Mouse (Mus musculus): ENCODE results near the gene Arhgap15. TPM values are rescaled to one million over a fixed set of nuclear protein-coding genes. Genes with fewer than 3 reads are reported as not detected.

The Arhgap15 gene
- polyA plus RNA-seq, 1 experiment from 2014 or later, result 0.77 TPM

DNA sequence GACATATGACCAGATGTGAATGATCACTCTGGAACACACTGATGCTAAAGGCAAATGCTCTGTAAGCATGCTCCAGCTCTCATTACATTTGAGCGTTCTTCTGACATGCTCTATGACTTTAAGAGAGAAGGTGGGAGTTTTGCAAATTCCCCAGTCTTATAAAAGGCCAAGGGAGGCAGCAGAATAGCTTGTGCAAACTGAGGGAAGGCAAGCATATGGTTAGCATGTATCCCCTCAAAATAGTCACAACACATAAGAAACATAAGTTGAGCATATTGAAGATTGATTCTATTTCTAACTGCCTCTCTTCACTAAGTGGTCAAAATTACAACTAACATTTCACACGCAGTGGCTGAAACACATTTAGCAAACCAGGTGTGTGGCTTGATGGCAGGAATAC lies 631.6 kb downstream of the Arhgap15 start:
- Histone ChIP-seq H3K9ac (ENCODE audit: low read length) (no peak overlapping the region), H3K4me1 (ENCODE audit: control insufficient read depth in 2 of 2, insufficient read depth in 2 of 2, low read length in 2 of 2) (no peaks in the 10 kb centered on the region), H3K36me3 (ENCODE audit: control insufficient read depth, insufficient read depth, low read length) (no peaks in the 10 kb centered on the region), H3K27ac (replicated peaks in 1 of 2; ENCODE audit: control insufficient read depth in 1 of 2, insufficient read depth in 1 of 2, low read depth in 2 of 2, low read length in 2 of 2) (no peak overlapping the region), H3K27me3 (ENCODE audit: control insufficient read depth, insufficient read depth, low read length) (no peaks in the 10 kb centered on the region), H3K9me3 (ENCODE audit: control insufficient read depth, low read length) (no peaks in the 10 kb centered on the region), H3K4me2 (ENCODE audit: low read length) (no peak overlapping the region), H3K4me3 (ENCODE audit: control insufficient read depth in 1 of 2, insufficient read depth in 1 of 2, low read depth in 1 of 2, low read length in 2 of 2) (no peak overlapping the region)
- WGBS, result 86% methylated on average over 2 of the region's 2 CpGs
- ATAC-seq (ENCODE audit: insufficient number of reproducible peaks, insufficient read depth, low FRiP score, low read depth), result no peak

- WGBS, result 82% methylated on average over 6 of the region's 6 CpGs
- no peaks in the 10 kb centered on the region for H3K9me3 ChIP-seq (ENCODE audit: control insufficient read depth, low read length)
Measured at GRCm38 (mm10) chr2:44384541-44384940, 635.9 kb downstream of the Arhgap15 start.

DNA sequence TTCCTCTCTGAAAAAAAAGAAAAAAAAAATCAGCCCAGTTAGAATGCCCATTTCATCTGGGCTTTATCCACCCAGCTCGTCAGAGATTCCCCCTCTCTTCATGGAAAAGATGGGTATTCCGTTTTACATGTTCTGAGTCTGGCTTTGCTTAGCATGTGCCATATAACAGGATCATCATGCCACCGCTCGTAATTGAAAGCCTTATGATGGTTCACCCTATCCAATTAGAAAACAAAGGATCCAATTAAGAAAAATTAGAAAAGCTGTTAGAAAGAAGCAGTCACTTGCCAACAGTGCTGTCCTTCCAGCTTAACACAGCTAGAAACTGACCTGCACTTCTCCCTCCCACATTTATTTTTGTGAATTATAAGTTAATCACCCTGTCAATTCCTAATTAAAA lies 640.9 kb downstream of the Arhgap15 start:
- 90% methylated on average over 4 of the region's 4 CpGs for WGBS
- Histone ChIP-seq H3K4me3 (ENCODE audit: control insufficient read depth in 1 of 2, insufficient read depth in 1 of 2, low read depth in 1 of 2, low read length in 2 of 2) (no peak overlapping the region), H3K4me1 (ENCODE audit: control insufficient read depth in 2 of 2, insufficient read depth in 2 of 2, low read length in 2 of 2) (no peaks in the 10 kb centered on the region), H3K36me3 (ENCODE audit: control insufficient read depth, insufficient read depth, low read length) (no peaks in the 10 kb centered on the region), H3K9ac (ENCODE audit: low read length) (no peak overlapping the region), H3K9me3 (ENCODE audit: control insufficient read depth, low read length) (no peaks in the 10 kb centered on the region), H3K27me3 (ENCODE audit: control insufficient read depth, insufficient read depth, low read length) (no peaks in the 10 kb centered on the region), H3K4me2 (ENCODE audit: low read length) (no peak overlapping the region), H3K27ac (replicated peaks in 1 of 2; ENCODE audit: control insufficient read depth in 1 of 2, insufficient read depth in 1 of 2, low read depth in 2 of 2, low read length in 2 of 2) (no peak overlapping the region)
- no peak for ATAC-seq (ENCODE audit: insufficient number of reproducible peaks, insufficient read depth, low FRiP score, low read depth)

More at GRCm38 (mm10) chr2:44384541-44384940, 635.9 kb downstream of the Arhgap15 start:
- Histone ChIP-seq H3K9ac (ENCODE audit: low read length) (no peak overlapping the region), H3K27ac (replicated peaks in 1 of 2; ENCODE audit: control insufficient read depth in 1 of 2, insufficient read depth in 1 of 2, low read depth in 2 of 2, low read length in 2 of 2) (no peak overlapping the region), H3K4me2 (ENCODE audit: low read length) (no peak overlapping the region), H3K36me3 (ENCODE audit: control insufficient read depth, insufficient read depth, low read length) (no peaks in the 10 kb centered on the region), H3K4me1 (ENCODE audit: control insufficient read depth in 2 of 2, insufficient read depth in 2 of 2, low read length in 2 of 2) (no peaks in the 10 kb centered on the region), H3K27me3 (ENCODE audit: control insufficient read depth, insufficient read depth, low read length) (no peaks in the 10 kb centered on the region), H3K4me3 (ENCODE audit: control insufficient read depth in 1 of 2, insufficient read depth in 1 of 2, low read depth in 1 of 2, low read length in 2 of 2) (no peak overlapping the region)
- no peak for ATAC-seq (ENCODE audit: insufficient number of reproducible peaks, insufficient read depth, low FRiP score, low read depth)

GRCm38 (mm10) chr2:44393789-44394188 lies 645.2 kb downstream of the Arhgap15 start:
- H3K9ac ChIP-seq (ENCODE audit: low read length), result no peak overlapping the region
- H3K9me3 ChIP-seq (ENCODE audit: control insufficient read depth, low read length), result no peaks in the 10 kb centered on the region
- H3K4me2 ChIP-seq (ENCODE audit: low read length), result no peak overlapping the region
- no peaks in the 10 kb centered on the region for H3K36me3 ChIP-seq (ENCODE audit: control insufficient read depth, insufficient read depth, low read length)
- H3K4me1 ChIP-seq (ENCODE audit: control insufficient read depth in 2 of 2, insufficient read depth in 2 of 2, low read length in 2 of 2), result no peaks in the 10 kb centered on the region
- ATAC-seq (ENCODE audit: insufficient number of reproducible peaks, insufficient read depth, low FRiP score, low read depth), result no peak
- H3K27ac ChIP-seq (replicated peaks in 1 of 2; ENCODE audit: control insufficient read depth in 1 of 2, insufficient read depth in 1 of 2, low read depth in 2 of 2, low read length in 2 of 2), result no peak overlapping the region
- 77% methylated on average over 8 of the region's 8 CpGs for WGBS
- H3K4me3 ChIP-seq (ENCODE audit: control insufficient read depth in 1 of 2, insufficient read depth in 1 of 2, low read depth in 1 of 2, low read length in 2 of 2), result no peak overlapping the region
- no peaks in the 10 kb centered on the region for H3K27me3 ChIP-seq (ENCODE audit: control insufficient read depth, insufficient read depth, low read length)

DNA sequence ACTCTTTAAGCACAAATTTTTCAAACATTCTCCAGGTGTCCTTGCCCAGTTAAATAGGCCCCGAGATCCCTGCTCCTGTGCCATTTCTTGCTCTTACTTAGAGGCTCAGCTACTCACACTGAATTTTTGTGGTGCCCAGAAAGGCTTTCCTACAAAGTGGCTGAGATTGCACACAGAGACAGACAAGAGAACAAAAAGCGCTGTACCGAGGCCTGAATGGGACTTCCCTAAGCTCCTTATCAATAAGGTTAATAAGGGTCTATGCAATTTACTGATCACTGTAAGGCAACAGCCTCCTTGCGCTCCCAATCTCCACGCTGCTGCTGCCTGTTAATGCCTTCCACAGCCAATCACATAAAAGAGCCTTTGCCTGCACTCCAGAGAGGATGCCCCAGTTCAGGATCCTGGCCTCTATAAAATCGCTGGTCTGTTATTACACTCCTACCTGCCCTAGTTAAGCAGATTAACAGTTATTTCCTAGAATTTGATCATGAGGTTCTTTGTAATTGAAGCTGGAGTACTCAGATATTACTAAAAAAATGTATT lies 646.4 kb downstream of the Arhgap15 start:
- Histone ChIP-seq H3K4me2 (ENCODE audit: low read length) (no peak overlapping the region), H3K9me3 (ENCODE audit: control insufficient read depth, low read length) (no peaks in the 10 kb centered on the region), H3K27me3 (ENCODE audit: control insufficient read depth, insufficient read depth, low read length) (no peaks in the 10 kb centered on the region), H3K9ac (ENCODE audit: low read length) (no peak overlapping the region), H3K4me3 (ENCODE audit: control insufficient read depth in 1 of 2, insufficient read depth in 1 of 2, low read depth in 1 of 2, low read length in 2 of 2) (no peak overlapping the region), H3K4me1 (ENCODE audit: control insufficient read depth in 2 of 2, insufficient read depth in 2 of 2, low read length in 2 of 2) (no peaks in the 10 kb centered on the region), H3K36me3 (ENCODE audit: control insufficient read depth, insufficient read depth, low read length) (no peaks in the 10 kb centered on the region), H3K27ac (replicated peaks in 1 of 2; ENCODE audit: control insufficient read depth in 1 of 2, insufficient read depth in 1 of 2, low read depth in 2 of 2, low read length in 2 of 2) (no peak overlapping the region)
- 63% methylated on average over 6 of the region's 6 CpGs for WGBS
- no peak for ATAC-seq (ENCODE audit: insufficient number of reproducible peaks, insufficient read depth, low FRiP score, low read depth)

GRCm38 (mm10) chr2:44395577-44395976 lies 647.0 kb downstream of the Arhgap15 start:
- ATAC-seq (ENCODE audit: insufficient number of reproducible peaks, insufficient read depth, low FRiP score, low read depth), result no peak
- WGBS, result 82% methylated on average over 2 of the region's 2 CpGs
- no peak overlapping the region for H3K4me2 ChIP-seq (ENCODE audit: low read length)

DNA sequence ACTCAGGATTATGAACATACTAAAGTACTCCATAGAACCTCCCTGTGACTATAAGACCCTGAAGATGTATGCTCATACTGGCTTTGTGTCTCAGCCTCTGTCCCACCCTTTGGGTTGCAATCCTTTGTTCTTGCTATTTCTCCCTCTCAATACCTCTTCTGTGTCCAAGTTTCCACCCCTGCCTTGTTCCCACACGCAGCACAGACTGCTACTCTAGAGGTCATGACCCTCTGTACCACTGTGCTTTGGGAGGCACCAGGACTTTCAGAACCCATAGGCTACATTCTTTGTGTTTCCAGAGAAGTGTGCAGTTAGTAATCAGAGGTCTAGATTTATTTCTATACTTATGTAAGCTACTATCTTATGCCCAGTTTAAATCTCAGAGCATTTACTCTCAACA lies 648.6 kb downstream of the Arhgap15 start:
- Histone ChIP-seq H3K9me3 (ENCODE audit: control insufficient read depth, low read length) (no peaks in the 10 kb centered on the region), H3K27ac (replicated peaks in 1 of 2; ENCODE audit: control insufficient read depth in 1 of 2, insufficient read depth in 1 of 2, low read depth in 2 of 2, low read length in 2 of 2) (no peak overlapping the region), H3K9ac (ENCODE audit: low read length) (no peak overlapping the region), H3K4me2 (ENCODE audit: low read length) (no peak overlapping the region), H3K36me3 (ENCODE audit: control insufficient read depth, insufficient read depth, low read length) (no peaks in the 10 kb centered on the region), H3K4me3 (ENCODE audit: control insufficient read depth in 1 of 2, insufficient read depth in 1 of 2, low read depth in 1 of 2, low read length in 2 of 2) (no peak overlapping the region), H3K4me1 (ENCODE audit: control insufficient read depth in 2 of 2, insufficient read depth in 2 of 2, low read length in 2 of 2) (no peaks in the 10 kb centered on the region), H3K27me3 (ENCODE audit: control insufficient read depth, insufficient read depth, low read length) (no peaks in the 10 kb centered on the region)
- ATAC-seq (ENCODE audit: insufficient number of reproducible peaks, insufficient read depth, low FRiP score, low read depth), result no peak
- WGBS, result 15% methylated on average over 1 of the region's 1 CpGs

More at GRCm38 (mm10) chr2:44395577-44395976, 647.0 kb downstream of the Arhgap15 start:
- Histone ChIP-seq H3K9ac (ENCODE audit: low read length) (no peak overlapping the region), H3K27me3 (ENCODE audit: control insufficient read depth, insufficient read depth, low read length) (no peaks in the 10 kb centered on the region), H3K36me3 (ENCODE audit: control insufficient read depth, insufficient read depth, low read length) (no peaks in the 10 kb centered on the region), H3K9me3 (ENCODE audit: control insufficient read depth, low read length) (no peaks in the 10 kb centered on the region), H3K4me3 (ENCODE audit: control insufficient read depth in 1 of 2, insufficient read depth in 1 of 2, low read depth in 1 of 2, low read length in 2 of 2) (no peak overlapping the region), H3K27ac (replicated peaks in 1 of 2; ENCODE audit: control insufficient read depth in 1 of 2, insufficient read depth in 1 of 2, low read depth in 2 of 2, low read length in 2 of 2) (no peak overlapping the region), H3K4me1 (ENCODE audit: control insufficient read depth in 2 of 2, insufficient read depth in 2 of 2, low read length in 2 of 2) (no peaks in the 10 kb centered on the region)

GRCm38 (mm10) chr2:44397735-44398337 lies 649.2 kb downstream of the Arhgap15 start:
- H3K36me3 ChIP-seq (ENCODE audit: control insufficient read depth, insufficient read depth, low read length), result no peaks in the 10 kb centered on the region
- WGBS, result 89% methylated on average over 4 of the region's 4 CpGs
- H3K4me1 ChIP-seq (ENCODE audit: control insufficient read depth in 2 of 2, insufficient read depth in 2 of 2, low read length in 2 of 2), result no peaks in the 10 kb centered on the region
- no peak overlapping the region for H3K27ac ChIP-seq (replicated peaks in 1 of 2; ENCODE audit: control insufficient read depth in 1 of 2, insufficient read depth in 1 of 2, low read depth in 2 of 2, low read length in 2 of 2)
- no peaks in the 10 kb centered on the region for H3K27me3 ChIP-seq (ENCODE audit: control insufficient read depth, insufficient read depth, low read length)
- H3K9ac ChIP-seq (ENCODE audit: low read length), result no peak overlapping the region
- no peak overlapping the region for H3K4me3 ChIP-seq (ENCODE audit: control insufficient read depth in 1 of 2, insufficient read depth in 1 of 2, low read depth in 1 of 2, low read length in 2 of 2)
- no peak overlapping the region for H3K4me2 ChIP-seq (ENCODE audit: low read length)
- H3K9me3 ChIP-seq (ENCODE audit: control insufficient read depth, low read length), result no peaks in the 10 kb centered on the region
- ATAC-seq (ENCODE audit: insufficient number of reproducible peaks, insufficient read depth, low FRiP score, low read depth), result no peak
